Mouse (Mus musculus): ENCODE data around the gene Slc9a6.

DNA sequence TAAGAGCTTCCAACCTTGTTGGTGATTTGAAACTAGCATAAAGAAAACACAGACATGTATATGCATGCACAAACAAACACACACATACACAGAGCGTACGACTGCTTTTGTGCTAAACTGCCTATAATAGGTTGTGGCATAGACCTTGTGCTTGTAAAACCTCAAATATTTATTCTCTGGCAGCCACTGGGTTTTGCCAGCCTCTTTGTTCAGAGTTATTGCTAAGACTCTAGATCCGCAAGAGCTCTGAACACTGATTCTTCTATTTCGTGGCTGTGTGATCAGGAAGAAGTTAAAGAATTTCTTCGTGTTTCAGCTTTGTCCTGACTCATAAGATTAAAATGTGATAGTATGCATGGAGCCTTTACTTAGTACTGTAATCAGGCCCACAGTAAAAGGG is 26.6 kb downstream of the Slc9a6 start:
- TF ChIP-seq CTCF (IDR thresholded peaks at IDR 0.05; ENCODE audit: extremely low read depth, insufficient read depth, insufficient read length, insufficient replicate concordance) (no peak), POLR2A (IDR thresholded peaks at IDR 0.05; ENCODE audit: low read depth, low read length) (no peak)
